Mouse (Mus musculus) testis, adult 2 months (tissue): ENCODE measurements around the gene Gm49630.
"Not testable (repeated sequence)": the region's sequence is repeated elsewhere in the genome, so short reads cannot be mapped to it uniquely, and the experiment has no call there.

Source experiments
- CTCF ChIP-seq: fragments of 200-500 bp; IDR thresholded peaks from 2 replicates; pipeline ENCODE4 v1.5.1; 2012; ENCODE audit warnings: low read depth, mild to moderate bottlenecking, inconsistent platforms, low read length, moderate library complexity; ENCODE audit not compliant: control insufficient read depth, insufficient read depth, insufficient replicate concordance
- POLR2A ChIP-seq: fragments of 200-500 bp; IDR thresholded peaks from 2 replicates; pipeline ENCODE4 v1.6.1; 2012; ENCODE audit warnings: low read depth, mild to moderate bottlenecking, inconsistent platforms, low read length, moderate library complexity; ENCODE audit not compliant: control insufficient read depth

- not testable (repeated sequence) for TF ChIP-seq POLR2A, CTCF
These were observed 6.1 kb upstream of the Gm49630 start for GRCm38 (mm10) chr17:7377907-7378306.
